Mouse (Mus musculus): ENCODE results near the gene Atg9a.

The Atg9a gene

GRCm38 (mm10) chr1:75214886-75215285, 22.9 kb upstream of the Atg9a start:
- DNase-seq: peak; percentile 66

- DNase-seq: no peak
Observed at GRCm38 (mm10) chr1:75214442-75214841, 22.4 kb upstream of the Atg9a start.

- no peak for DNase-seq
Observed at GRCm38 (mm10) chr1:75213096-75213495, 21.1 kb upstream of the Atg9a start.

GRCm38 (mm10) chr1:75212542-75212941, 20.5 kb upstream of the Atg9a start:
- DNase-seq: no peak

- no peak for DNase-seq
Observed at GRCm38 (mm10) chr1:75211141-75211708, 19.2 kb upstream of the Atg9a start.

GRCm38 (mm10) chr1:75210136-75211087, 18.4 kb upstream of the Atg9a start, which contains the start of the genes Glb1l and Stk16:
TSS of gene Glb1l (minus strand) at chr1:75210813.
TSS of gene Stk16 (plus strand) at chr1:75210838.
- DNase-seq: peak; percentile 95

- DNase-seq: no peak
Observed at GRCm38 (mm10) chr1:75208967-75209678, 17.1 kb upstream of the Atg9a start.

GRCm38 (mm10) chr1:75201236-75201635, 9.2 kb upstream of the Atg9a start:
- DNase-seq: no peak

- DNase-seq: peak; percentile 52
Observed at GRCm38 (mm10) chr1:75192452-75192851, 456 bp upstream of the Atg9a start.

- DNase-seq: no peak
Observed at GRCm38 (mm10) chr1:75191258-75191621, 756 bp downstream of the Atg9a start.

- DNase-seq: no peak
Observed at GRCm38 (mm10) chr1:75190577-75190976, 1.4 kb downstream of the Atg9a start.

GRCm38 (mm10) chr1:75187914-75188483, 4.0 kb downstream of the Atg9a start:
- no peak for DNase-seq

- no peak for DNase-seq
Observed at GRCm38 (mm10) chr1:75187126-75187525, 4.9 kb downstream of the Atg9a start.

- DNase-seq: peak; percentile 51
Observed at GRCm38 (mm10) chr1:75185495-75185894, 6.5 kb downstream of the Atg9a start.

- no peak for DNase-seq
Observed at GRCm38 (mm10) chr1:75182160-75182559, 9.8 kb downstream of the Atg9a start.

- peak; percentile 52 for DNase-seq
Observed at GRCm38 (mm10) chr1:75181377-75181870, 10.6 kb downstream of the Atg9a start.

- no peak for DNase-seq
Observed at GRCm38 (mm10) chr1:75180741-75181140, 11.3 kb downstream of the Atg9a start.

- peak; percentile 89 for DNase-seq
Observed at GRCm38 (mm10) chr1:75180105-75180590, 11.8 kb downstream of the Atg9a start, which contains the start of gene Abcb6. TSS of gene Abcb6 (minus strand) at chr1:75180392.

GRCm38 (mm10) chr1:75179334-75180104, 12.5 kb downstream of the Atg9a start:
- DNase-seq: peak; percentile 75

GRCm38 (mm10) chr1:75168472-75169464, 23.2 kb downstream of the Atg9a start, which contains the start of gene Zfand2b:
TSS of gene Zfand2b (plus strand) at chr1:75168646.
- DNase-seq: peak; percentile 96
